Mouse (Mus musculus): ENCODE data around the gene AI837181. TPM values are rescaled to one million over a fixed set of nuclear protein-coding genes. Genes with fewer than 3 reads are reported as not detected.
A peak's percentile ranks its signal among the peaks of the same experiment; 100 is the strongest.
"Not testable (repeated sequence)": the region's sequence is repeated elsewhere in the genome, so short reads cannot be mapped to it uniquely, and the experiment has no call there.

Gene AI837181
- polyA plus RNA-seq, 1 experiment from 2014 or later = 59.6 TPM

DNA sequence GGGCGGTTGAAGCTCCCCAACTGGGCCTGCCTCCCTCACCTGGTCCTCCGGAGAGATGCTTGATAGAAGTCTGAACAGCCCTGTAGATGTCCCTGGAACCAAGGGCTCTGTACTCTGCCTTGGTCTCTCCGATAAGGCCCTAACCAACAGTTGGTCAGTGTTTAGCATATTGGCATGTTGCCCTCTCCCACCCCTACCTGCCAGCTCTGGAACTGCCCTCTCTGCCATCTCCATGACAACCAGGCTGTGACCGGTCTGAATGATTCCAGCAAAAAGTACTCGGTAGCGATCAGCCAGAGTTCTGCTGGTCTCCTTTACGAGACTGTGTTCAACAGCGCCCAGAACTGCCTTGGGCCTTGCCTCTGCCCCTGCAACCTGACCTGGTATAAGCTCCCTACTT, 22.7 kb upstream of the AI837181 start, which contains the start of gene Tsga10ip:
TSS of gene Tsga10ip (minus strand) at position 234 of the 400 bp plus-strand sequence.
- Histone ChIP-seq H3K36me3 (no peaks in the 10 kb centered on the region), H3K4me2 (replicated peaks) (no peak within 1 kb of the TSS), H3K27me3 (no peaks in the 10 kb centered on the region), H3K9me3 (replicated peaks) (no peaks in the 10 kb centered on the region), H3K9ac (no peak within 1 kb of the TSS), H3K27ac (no peak within 1 kb of the TSS), H3K4me1 (peaks cover 4% of the 10 kb centered on the region), H3K4me3 (no peak within 1 kb of the TSS)
- ATAC-seq (ENCODE audit: low FRiP score) = no peak
- WGBS = 77% methylated on average over 8 of the region's 8 CpGs

DNA sequence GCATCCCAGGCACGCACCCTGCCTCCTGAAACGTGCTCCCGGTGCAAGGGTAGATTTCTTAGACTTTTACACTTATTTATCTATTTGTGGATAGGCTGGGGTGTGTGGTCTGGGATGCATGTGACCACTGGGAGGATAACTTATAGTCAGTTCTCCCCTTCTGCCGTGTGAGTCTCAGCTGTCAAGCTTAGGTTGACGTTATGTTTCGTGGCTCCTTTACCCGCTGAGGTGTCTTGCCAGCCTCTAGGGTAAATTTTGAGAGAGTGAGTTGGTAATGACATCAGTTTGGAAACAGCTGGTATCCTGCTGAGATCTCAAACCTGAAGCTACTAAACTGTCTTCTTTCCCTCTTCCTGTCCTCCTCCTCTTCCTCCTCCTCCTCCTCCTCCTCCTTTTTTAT, 19.0 kb upstream of the AI837181 start:
- Histone ChIP-seq H3K27ac (peak overlapping the region; percentile 36; the same call in 1 of the 2 replicates), H3K4me3 (peak overlapping the region; percentile 32), H3K9ac (peak overlapping the region; percentile 51; the same call in 1 of the 2 replicates), H3K4me2 (replicated peaks) (peak overlapping the region; percentile 53), H3K9me3 (replicated peaks) (no peaks in the 10 kb centered on the region), H3K4me1 (peaks cover 13% of the 10 kb centered on the region), H3K36me3 (no peaks in the 10 kb centered on the region), H3K27me3 (no peaks in the 10 kb centered on the region)
- 35% methylated on average over 7 of the region's 7 CpGs for WGBS
- no peak for ATAC-seq (ENCODE audit: low FRiP score)

DNA sequence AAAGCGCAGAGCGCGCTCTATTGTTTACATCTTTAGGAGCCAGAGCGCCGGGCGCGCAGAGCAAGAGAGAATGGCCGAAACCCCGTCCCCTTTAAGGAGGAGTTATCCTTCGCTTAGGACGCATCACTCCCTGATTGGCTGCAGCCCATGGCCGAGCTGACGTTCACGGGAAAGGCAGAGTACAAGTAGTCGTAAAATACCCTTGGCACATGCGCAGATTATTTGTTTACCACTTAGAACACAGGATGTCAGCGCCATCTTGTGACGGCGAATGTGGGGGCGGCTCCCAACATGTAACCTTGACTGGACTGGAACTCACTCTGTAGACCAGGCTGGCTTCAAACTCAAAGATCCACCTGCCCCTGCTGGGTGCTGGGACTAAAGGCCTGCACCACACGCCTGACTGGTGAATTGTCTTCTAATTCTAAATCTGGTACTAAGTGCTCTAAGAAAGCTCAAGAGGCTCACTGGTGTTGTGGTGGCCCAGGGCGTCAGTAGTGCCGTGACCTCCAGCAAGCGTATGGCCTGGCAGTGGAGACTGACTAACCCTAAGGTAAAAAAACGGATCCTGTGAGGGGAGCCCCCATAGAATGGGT, 18.3 kb upstream of the AI837181 start:
- Histone ChIP-seq H3K27ac (peak overlapping the region; percentile 71), H3K4me2 (replicated peaks) (peak overlapping the region; percentile 53), H3K4me3 (peak overlapping the region; percentile 40), H3K9ac (peak overlapping the region; percentile 49), H3K4me1 (peaks cover 13% of the 10 kb centered on the region)
- WGBS = 17% methylated on average over 25 of the region's 25 CpGs
- not testable (repeated sequence) for H3K27me3 ChIP-seq; H3K36me3 ChIP-seq; H3K9me3 ChIP-seq (replicated peaks)
- ATAC-seq (ENCODE audit: low FRiP score) = peak; percentile 88

DNA sequence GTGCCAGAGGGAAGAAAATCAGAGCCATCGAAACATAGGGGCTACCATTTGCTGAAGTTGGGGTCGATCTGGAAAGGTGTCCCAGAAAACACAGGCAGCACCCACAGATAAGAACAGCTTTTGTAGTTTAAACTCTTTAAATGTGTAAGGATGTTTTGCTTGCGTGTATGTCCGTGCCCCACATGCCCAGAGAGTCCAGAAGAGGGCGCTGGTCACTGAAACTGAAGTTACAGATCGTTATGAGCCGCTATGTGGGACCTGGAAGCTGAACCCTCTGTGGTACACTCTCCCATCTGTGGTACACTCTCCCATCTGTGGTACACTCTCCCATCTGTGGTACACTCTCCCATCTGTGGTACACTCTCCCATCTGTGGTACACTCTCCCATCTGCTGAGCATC, 17.8 kb upstream of the AI837181 start:
- peaks cover 13% of the 10 kb centered on the region for H3K4me1 ChIP-seq
- H3K4me3 ChIP-seq = peak overlapping the region; percentile 40
- no peaks in the 10 kb centered on the region for H3K9me3 ChIP-seq (replicated peaks)
- peak overlapping the region; percentile 71 for H3K27ac ChIP-seq
- peak; percentile 44; the same call in 1 of the 2 replicates for ATAC-seq (ENCODE audit: low FRiP score)
- 13% methylated on average over 7 of the region's 7 CpGs for WGBS
- H3K9ac ChIP-seq = peak overlapping the region; percentile 49
- peak overlapping the region; percentile 53 for H3K4me2 ChIP-seq (replicated peaks)
- no peaks in the 10 kb centered on the region for H3K27me3 ChIP-seq
- H3K36me3 ChIP-seq = no peaks in the 10 kb centered on the region

DNA sequence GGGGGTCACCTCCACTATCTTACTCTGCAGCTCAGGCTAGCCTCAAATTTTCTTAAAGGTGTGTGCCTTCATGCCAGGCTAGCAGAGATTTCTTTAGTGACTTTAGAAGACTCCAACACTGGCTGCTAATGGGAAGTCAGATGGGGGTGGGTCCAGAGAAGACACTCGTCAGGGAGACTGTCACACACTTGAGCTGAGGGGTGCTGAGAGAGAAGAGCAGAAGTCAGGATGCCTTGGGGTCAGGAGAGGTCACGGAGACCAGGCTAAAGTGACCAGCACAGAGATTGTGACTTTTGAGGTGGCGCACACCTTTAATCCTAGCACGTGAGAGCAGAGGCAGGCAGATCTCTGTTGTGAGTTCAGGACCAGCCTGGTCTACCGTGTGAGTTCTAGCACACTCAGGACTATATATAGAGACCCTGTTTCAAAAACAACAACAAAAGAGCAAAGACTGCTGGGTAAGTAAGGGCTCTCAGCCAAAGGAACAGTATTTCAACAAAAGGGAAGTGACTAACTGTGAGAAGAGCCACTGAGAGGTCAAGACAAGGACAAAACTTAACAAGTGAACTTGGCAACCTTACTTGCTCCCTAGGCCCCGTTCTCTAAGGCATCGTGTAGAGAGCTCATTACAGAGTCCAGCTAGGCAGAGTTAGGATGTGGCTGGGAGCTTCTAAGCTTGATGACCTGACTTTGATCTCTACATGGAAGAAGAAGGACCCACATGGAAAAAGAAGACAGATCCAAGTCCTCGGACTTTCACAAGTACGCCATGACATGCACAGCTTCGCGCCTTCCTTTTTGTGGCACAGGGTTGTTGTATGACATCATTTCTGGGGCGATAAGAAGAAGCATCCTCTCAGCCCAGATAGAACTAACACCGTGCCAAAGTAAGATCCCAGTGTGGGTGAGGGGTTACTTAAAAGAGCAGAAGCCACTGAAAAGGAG, 16.6 kb upstream of the AI837181 start:
- H3K27ac ChIP-seq = no peak overlapping the region
- H3K4me1 ChIP-seq = peaks cover 13% of the 10 kb centered on the region
- no peaks in the 10 kb centered on the region for H3K27me3 ChIP-seq
- H3K9me3 ChIP-seq (replicated peaks) = no peaks in the 10 kb centered on the region
- WGBS = 90% methylated on average over 13 of the region's 13 CpGs
- H3K9ac ChIP-seq = no peak overlapping the region
- no peak overlapping the region for H3K4me2 ChIP-seq (replicated peaks)
- H3K4me3 ChIP-seq = 0 out of 2 replicates have a peak overlapping the region, but pooled peaks have one; percentile 40
- no peak for ATAC-seq (ENCODE audit: low FRiP score)
- no peaks in the 10 kb centered on the region for H3K36me3 ChIP-seq

DNA sequence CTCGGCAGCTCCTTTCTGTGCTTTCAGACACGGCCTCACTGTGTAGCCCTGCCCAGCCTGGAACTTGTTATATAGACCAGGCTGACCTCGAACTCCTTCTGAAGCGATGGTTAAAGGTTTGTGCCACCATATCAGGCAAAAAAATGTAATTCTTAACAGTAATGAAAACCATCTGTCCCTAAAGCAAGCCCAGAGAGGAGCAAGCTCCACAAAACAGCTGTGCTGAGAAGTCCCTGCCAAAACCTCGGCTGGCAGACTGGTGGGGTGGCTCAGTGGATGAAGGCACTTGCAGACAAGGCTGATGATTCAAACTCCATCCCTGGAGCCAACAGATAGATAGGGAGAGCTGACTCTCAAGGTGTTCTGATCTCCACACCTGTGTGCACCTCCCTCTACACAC, 15.9 kb upstream of the AI837181 start:
- no peak for ATAC-seq (ENCODE audit: low FRiP score)

DNA sequence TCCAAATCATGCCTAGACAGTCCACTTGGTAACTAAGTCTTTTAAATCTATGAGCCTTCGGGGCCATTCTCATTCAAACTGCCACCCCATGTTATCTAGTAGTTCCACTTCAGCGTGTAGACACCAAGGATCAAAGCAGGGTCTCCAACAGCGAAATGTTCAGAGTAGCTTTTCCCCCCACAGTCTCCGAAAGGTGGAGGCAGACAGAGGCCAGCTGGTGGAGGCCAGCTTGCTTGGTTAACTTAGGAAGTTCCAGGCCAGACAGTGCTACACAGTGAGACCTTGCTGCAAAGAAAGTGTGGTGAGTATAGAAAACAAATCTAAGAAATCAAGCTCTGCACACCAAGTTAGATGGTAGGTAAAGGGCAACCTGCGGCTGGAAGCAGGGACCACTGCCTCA, 14.3 kb upstream of the AI837181 start:
- Histone ChIP-seq H3K9ac (no peak overlapping the region), H3K4me3 (no peak overlapping the region), H3K27ac (no peak overlapping the region), H3K4me1 (peaks cover 12% of the 10 kb centered on the region), H3K9me3 (replicated peaks) (no peaks in the 10 kb centered on the region), H3K27me3 (no peaks in the 10 kb centered on the region), H3K4me2 (replicated peaks) (no peak overlapping the region), H3K36me3 (no peaks in the 10 kb centered on the region)
- no peak for ATAC-seq (ENCODE audit: low FRiP score)
- WGBS = 93% methylated on average over 5 of the region's 5 CpGs

More for the DNA sequence above, 15.9 kb upstream of the AI837181 start:
- Histone ChIP-seq H3K27me3 (no peaks in the 10 kb centered on the region), H3K9ac (no peak overlapping the region), H3K4me3 (no peak overlapping the region), H3K9me3 (replicated peaks) (no peaks in the 10 kb centered on the region), H3K4me1 (peaks cover 13% of the 10 kb centered on the region), H3K36me3 (no peaks in the 10 kb centered on the region), H3K27ac (no peak overlapping the region), H3K4me2 (replicated peaks) (no peak overlapping the region)
- 73% methylated on average over 5 of the region's 5 CpGs for WGBS

DNA sequence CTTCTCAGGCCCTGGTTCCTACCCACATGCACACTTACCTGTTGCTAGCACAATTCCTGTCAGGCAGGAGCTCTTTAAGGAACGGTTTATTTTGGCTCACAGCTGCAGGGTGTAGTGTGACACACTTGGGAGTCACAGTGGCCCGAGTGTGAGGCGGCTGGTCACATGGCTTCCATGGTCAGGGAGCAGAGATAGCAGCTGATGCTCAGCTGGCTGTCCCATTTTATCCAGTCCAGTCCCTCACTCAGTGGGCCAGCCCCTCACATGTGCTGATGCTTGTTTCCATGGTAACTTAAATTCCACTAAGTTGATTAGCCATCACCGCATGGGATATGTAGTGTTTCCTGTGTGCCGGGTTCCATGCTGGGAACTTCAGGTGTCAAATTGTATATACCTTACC, 13.0 kb upstream of the AI837181 start:
- WGBS = 72% methylated on average over 5 of the region's 5 CpGs
- no peak for ATAC-seq (ENCODE audit: low FRiP score)
- no peaks in the 10 kb centered on the region for H3K9me3 ChIP-seq (replicated peaks)
- no peak overlapping the region for H3K9ac ChIP-seq
- H3K4me3 ChIP-seq = no peak overlapping the region
- H3K4me1 ChIP-seq = peaks cover 8% of the 10 kb centered on the region
- no peaks in the 10 kb centered on the region for H3K36me3 ChIP-seq
- H3K27me3 ChIP-seq = no peaks in the 10 kb centered on the region
- no peak overlapping the region for H3K27ac ChIP-seq
- no peak overlapping the region for H3K4me2 ChIP-seq (replicated peaks)

DNA sequence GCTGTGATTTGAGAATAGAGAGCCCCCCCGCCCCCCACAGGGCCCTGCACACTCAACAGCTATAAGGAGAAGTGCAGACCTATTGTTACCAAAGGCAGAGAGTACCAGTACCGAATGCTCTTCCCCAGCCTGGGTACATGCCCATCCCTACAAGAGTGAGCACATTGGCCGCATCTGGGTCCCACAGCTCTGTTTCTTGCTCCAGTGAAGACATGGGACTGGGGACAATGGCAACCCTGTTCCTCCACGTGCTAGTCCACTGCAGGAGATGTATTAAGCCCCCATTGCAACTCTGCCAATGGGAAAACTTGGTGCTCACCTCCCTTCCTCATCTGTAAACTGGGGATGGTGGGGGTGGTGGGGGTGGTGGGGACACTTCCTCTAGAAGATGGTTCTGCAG, 11.1 kb upstream of the AI837181 start:
- no peaks in the 10 kb centered on the region for H3K4me1 ChIP-seq
- H3K36me3 ChIP-seq = peaks cover 3% of the 10 kb centered on the region; the same call in 1 of the 2 replicates
- no peaks in the 10 kb centered on the region for H3K9me3 ChIP-seq (replicated peaks)
- no peak for ATAC-seq (ENCODE audit: low FRiP score)
- no peak overlapping the region for H3K27ac ChIP-seq
- no peak overlapping the region for H3K9ac ChIP-seq
- no peaks in the 10 kb centered on the region for H3K27me3 ChIP-seq
- H3K4me3 ChIP-seq = no peak overlapping the region
- 79% methylated on average over 4 of the region's 4 CpGs for WGBS
- H3K4me2 ChIP-seq (replicated peaks) = no peak overlapping the region

DNA sequence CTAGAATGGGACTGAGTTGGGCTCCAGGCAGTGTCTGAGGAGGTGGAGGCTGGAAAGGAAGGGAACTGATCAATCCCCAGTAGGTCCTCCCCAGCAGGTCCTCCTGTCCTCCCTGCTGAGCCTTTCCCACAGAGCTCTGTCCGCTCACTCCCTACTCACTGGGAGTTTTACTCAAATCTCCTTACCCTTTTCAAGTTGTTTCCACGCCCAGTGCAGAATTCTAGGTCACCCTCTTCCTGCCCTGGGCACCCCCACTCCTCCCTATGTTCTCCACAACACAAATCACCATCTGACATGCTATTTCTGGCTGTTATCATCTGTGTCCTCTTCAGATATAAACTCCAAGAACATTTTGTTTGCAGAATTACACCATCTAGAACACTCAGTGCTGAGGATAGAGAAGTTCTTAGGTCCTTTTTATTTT, 10.4 kb upstream of the AI837181 start:
- H3K27me3 ChIP-seq = no peaks in the 10 kb centered on the region
- H3K27ac ChIP-seq = no peak overlapping the region
- no peak overlapping the region for H3K4me2 ChIP-seq (replicated peaks)
- no peaks in the 10 kb centered on the region for H3K9me3 ChIP-seq (replicated peaks)
- no peak for ATAC-seq (ENCODE audit: low FRiP score)
- peaks cover 3% of the 10 kb centered on the region; the same call in 1 of the 2 replicates for H3K36me3 ChIP-seq
- 63% methylated on average over 2 of the region's 2 CpGs for WGBS
- H3K9ac ChIP-seq = no peak overlapping the region
- no peak overlapping the region for H3K4me3 ChIP-seq
- H3K4me1 ChIP-seq = no peaks in the 10 kb centered on the region

DNA sequence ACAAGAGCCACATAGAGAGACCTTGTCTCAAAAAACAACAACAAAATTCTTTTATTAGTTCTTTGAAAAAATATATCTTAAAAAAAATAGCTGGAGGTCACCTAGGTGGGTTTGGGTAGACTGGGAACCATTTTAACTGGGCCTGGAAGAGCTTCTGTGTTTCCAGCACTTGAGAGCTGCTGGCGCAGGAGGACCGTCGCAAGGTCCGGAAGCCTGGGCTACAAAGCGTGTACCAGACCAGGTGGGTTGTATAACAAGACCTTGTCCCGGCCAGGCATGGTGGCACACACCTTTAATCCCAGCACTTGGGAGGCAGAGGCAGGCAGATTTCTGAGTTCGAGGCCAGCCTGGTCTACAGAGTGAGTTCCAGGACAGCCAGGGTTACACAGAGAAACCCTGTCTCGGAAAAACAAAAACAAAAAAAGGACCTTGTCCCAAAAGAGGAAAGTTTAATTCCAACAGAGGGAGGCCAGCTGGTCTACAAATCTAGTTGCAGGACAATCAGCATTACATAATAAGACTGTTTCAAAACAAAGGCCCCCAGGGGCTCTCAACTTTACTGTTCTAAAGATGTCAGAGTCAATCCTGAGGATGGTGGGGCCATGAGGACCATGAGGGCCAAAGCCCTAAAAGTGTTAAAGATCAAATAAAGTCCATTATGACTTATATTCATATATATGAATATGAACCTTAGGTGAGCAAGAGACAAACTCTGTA, 6.0 kb upstream of the AI837181 start:
- H3K9ac ChIP-seq = no peak overlapping the region
- peaks cover 17% of the 10 kb centered on the region for H3K4me1 ChIP-seq
- no peak overlapping the region for H3K27ac ChIP-seq
- H3K36me3 ChIP-seq = peaks cover 33% of the 10 kb centered on the region
- H3K4me3 ChIP-seq = no peak overlapping the region
- 96% methylated on average over 8 of the region's 8 CpGs for WGBS
- no peak for ATAC-seq (ENCODE audit: low FRiP score)
- H3K4me2 ChIP-seq (replicated peaks) = no peak overlapping the region
- no peaks in the 10 kb centered on the region for H3K27me3 ChIP-seq
- no peaks in the 10 kb centered on the region for H3K9me3 ChIP-seq (replicated peaks)

DNA sequence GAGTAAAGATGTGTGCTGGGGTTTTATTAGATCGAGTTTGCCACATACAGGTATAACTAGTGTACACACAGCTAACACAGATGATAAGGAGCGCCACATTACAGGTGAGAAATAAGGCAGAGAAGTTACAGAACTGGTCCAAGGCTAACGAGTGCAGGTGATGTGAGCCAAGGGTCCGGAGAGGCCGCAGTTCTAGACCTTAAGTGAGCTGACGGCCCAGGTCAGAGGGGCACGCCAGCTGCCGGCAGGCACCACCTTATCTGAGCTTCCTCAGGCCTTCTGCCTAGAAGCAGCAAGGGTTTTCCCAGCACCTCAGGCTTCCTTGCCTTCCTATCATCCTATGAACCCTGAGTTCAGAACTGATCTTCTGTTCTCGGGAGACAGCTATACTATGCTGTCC, 5.3 kb upstream of the AI837181 start:
- no peak for ATAC-seq (ENCODE audit: low FRiP score)
- H3K27ac ChIP-seq = no peak overlapping the region
- no peaks in the 10 kb centered on the region for H3K9me3 ChIP-seq (replicated peaks)
- H3K36me3 ChIP-seq = peaks cover 33% of the 10 kb centered on the region
- no peaks in the 10 kb centered on the region for H3K27me3 ChIP-seq
- 91% methylated on average over 9 of the region's 9 CpGs for whole genome bisulfite sequencing
- peaks cover 19% of the 10 kb centered on the region for H3K4me1 ChIP-seq
- H3K9ac ChIP-seq = no peak overlapping the region
- no peak overlapping the region for H3K4me3 ChIP-seq
- H3K4me2 ChIP-seq (replicated peaks) = no peak overlapping the region

Data from hindbrain, embryonic 12.5 days (tissue).